Mouse (Mus musculus) liver, embryonic 12.5 days (tissue): ENCODE data around the gene Oas1a. TPM values are rescaled to one million over a fixed set of nuclear protein-coding genes. Genes with fewer than 3 reads are reported as not detected.

Experiments
- ATAC-seq: fragments of 200-750 bp; cut with Nextera tagmentation; 2 replicates; pipeline ENCODE4 v1.8.0; 2017; ENCODE audit warnings: moderate number of reproducible peaks, mild to moderate bottlenecking, moderate library complexity
- H3K27ac ChIP-seq: fragments of 300-500 bp; sonication (generic); 2 replicates; pipeline ENCODE4 v1.5.1; 2016; ENCODE audit warnings: mild to moderate bottlenecking
- H3K27me3 ChIP-seq: fragments of 300-500 bp; sonication (generic); replicated peaks from 2 replicates; pipeline ENCODE4 v1.6.1; 2016; ENCODE audit warnings: mild to moderate bottlenecking, moderate library complexity
- H3K36me3 ChIP-seq: fragments of 300-500 bp; sonication (generic); 2 replicates; pipeline ENCODE4 v1.6.1; 2016; ENCODE audit warnings: mild to moderate bottlenecking, moderate library complexity
- H3K4me1 ChIP-seq: fragments of 300-500 bp; sonication (generic); 2 replicates; pipeline ENCODE4 v1.6.1; 2016
- H3K4me2 ChIP-seq: fragments of 300-500 bp; sonication (generic); 2 replicates; pipeline ENCODE4 v1.6.1; 2016; ENCODE audit warnings: mild to moderate bottlenecking, moderate library complexity
- H3K4me3 ChIP-seq: fragments of 300-500 bp; sonication (generic); 2 replicates; pipeline ENCODE4 v1.5.1; 2016; ENCODE audit warnings: mild to moderate bottlenecking, moderate library complexity
- H3K9ac ChIP-seq: fragments of 300-500 bp; sonication (generic); 2 replicates; pipeline ENCODE4 v1.6.1; 2016; ENCODE audit warnings: mild to moderate bottlenecking, moderate library complexity
- H3K9me3 ChIP-seq: fragments of 300-500 bp; sonication (generic); replicated peaks from 2 replicates; pipeline ENCODE4 v1.6.1; 2016; ENCODE audit warnings: mild to moderate bottlenecking, moderate library complexity
- WGBS: fragments of 180-500 bp; shearing (Covaris S2); methylation state at CpG from one replicate; pipeline ENCODE4 v1.1.7; 2016; ENCODE audit not compliant: insufficient replicate concordance; 5-methylcytosine and 5-hydroxymethylcytosine counted together
- microRNA-seq: library from miRNA; unstranded; fragments of <30 nt; microRNA quantifications from one replicate; pipeline ENCODE4, GENCODE M21; 2017
- polyA plus RNA-seq: library from polyadenylated mRNA; unstranded; fragments of >200 nt; fragmentation: Nextera tagmentation; extraction: Ambion mirVana; gene quantifications from 2 replicates; pipeline ENCODE4 v1.2.1, GENCODE M21; 2016

The Oas1a gene
- polyA plus RNA-seq, 1 experiment from 2014 or later, result 2.2 TPM

DNA sequence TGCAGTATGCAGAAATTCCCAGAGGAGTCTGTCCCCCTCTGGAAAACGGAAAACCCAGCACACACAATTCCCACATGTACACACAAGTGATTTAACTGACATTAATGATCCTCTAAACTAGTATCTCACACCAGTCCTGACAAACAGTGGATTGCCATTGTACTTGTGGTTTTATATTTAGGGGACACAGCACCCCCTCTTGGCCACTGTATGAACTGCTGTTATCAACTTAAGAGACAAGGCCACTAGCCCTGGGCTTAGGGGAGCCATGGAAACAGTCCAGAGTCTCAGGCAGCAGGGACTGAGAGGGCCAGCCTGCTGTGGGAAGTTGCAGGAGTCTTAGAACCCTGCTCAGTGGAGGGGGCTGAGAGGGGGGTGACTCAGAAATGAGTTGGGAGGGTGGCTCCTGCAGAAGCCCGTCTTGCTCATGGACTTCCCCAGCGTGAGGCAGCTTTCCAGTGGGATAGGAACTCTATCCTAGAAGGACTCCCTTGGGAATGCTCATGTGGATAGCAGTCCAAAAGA, 41.9 kb downstream of the Oas1a start:
- Histone ChIP-seq H3K9ac (no peak overlapping the region), H3K9me3 (no peaks in the 10 kb centered on the region), H3K4me3 (no peak overlapping the region), H3K27ac (no peak overlapping the region), H3K4me2 (no peak overlapping the region), H3K27me3 (no peaks in the 10 kb centered on the region; the same call in 1 of the 2 replicates), H3K4me1 (no peaks in the 10 kb centered on the region), H3K36me3 (no peaks in the 10 kb centered on the region)
- ATAC-seq, result no peak
- WGBS, result 55% methylated on average over 3 of the region's 3 CpGs

GRCm38 (mm10) chr5:120861121-120861520, 46.2 kb downstream of the Oas1a start, which contains the start of gene Oas1h:
Oas1h (plus strand) TSS chr5:120861421.
- Histone ChIP-seq H3K9ac (no peak within 1 kb of the TSS), H3K4me1 (no peaks in the 10 kb centered on the region), H3K4me2 (no peak within 1 kb of the TSS), H3K4me3 (no peak within 1 kb of the TSS), H3K36me3 (no peaks in the 10 kb centered on the region), H3K9me3 (no peaks in the 10 kb centered on the region), H3K27ac (no peak within 1 kb of the TSS), H3K27me3 (no peaks in the 10 kb centered on the region)
- WGBS, result 47% methylated on average over 4 of the region's 4 CpGs
- ATAC-seq, result no peak

- WGBS, result 57% methylated on average over 2 of the region's 2 CpGs
- no peaks in the 10 kb centered on the region for H3K27me3 ChIP-seq
- no peaks in the 10 kb centered on the region for H3K4me1 ChIP-seq
- H3K9me3 ChIP-seq, result 0 out of 2 replicates have a peak, but pooled peaks cover under 1% of the 10 kb centered on the region
- no peak overlapping the region for H3K27ac ChIP-seq
- H3K9ac ChIP-seq, result no peak overlapping the region
- no peak overlapping the region for H3K4me2 ChIP-seq
- no peaks in the 10 kb centered on the region for H3K36me3 ChIP-seq
- no peak overlapping the region for H3K4me3 ChIP-seq
- ATAC-seq, result no peak
These were observed 48.1 kb downstream of the Oas1a start for GRCm38 (mm10) chr5:120859241-120859640.

DNA sequence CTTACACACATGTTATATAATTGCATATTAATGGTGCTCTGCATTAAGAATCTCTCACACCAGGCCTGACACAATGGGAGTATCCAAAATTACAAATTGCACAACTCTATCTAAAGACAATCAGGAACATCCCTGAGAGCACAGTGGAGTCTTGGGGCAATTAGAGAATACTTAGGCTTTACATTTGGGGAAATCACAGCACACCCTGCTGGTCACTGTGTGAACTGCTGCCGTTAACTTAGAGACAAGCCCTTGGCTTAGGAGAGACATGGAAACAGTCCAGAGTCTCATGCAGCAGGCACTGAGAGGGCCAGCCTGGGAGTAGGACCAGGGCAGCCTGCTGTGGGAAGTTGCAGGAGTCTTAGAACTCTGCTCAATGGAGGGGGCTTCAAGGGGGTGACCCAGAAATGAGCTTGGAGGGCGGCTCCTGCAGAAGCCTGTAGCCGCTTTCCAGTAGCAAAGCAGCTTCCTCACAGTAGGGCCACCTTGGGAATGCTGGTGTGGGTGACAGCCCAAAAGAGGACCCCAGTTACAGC, 57.7 kb downstream of the Oas1a start:
- Histone ChIP-seq H3K4me3 (no peak overlapping the region), H3K4me2 (no peak overlapping the region), H3K27me3 (no peaks in the 10 kb centered on the region), H3K36me3 (no peaks in the 10 kb centered on the region), H3K27ac (no peak overlapping the region), H3K9ac (no peak overlapping the region), H3K4me1 (no peaks in the 10 kb centered on the region), H3K9me3 (0 out of 2 replicates have a peak, but pooled peaks cover 3% of the 10 kb centered on the region)
- WGBS, result 48% methylated on average over 3 of the region's 3 CpGs
- ATAC-seq, result no peak

- Histone ChIP-seq H3K27ac (no peak within 1 kb of the TSS), H3K4me3 (no peak within 1 kb of the TSS), H3K27me3 (no peaks in the 10 kb centered on the region), H3K36me3 (no peaks in the 10 kb centered on the region), H3K4me1 (no peaks in the 10 kb centered on the region), H3K9ac (no peak within 1 kb of the TSS), H3K4me2 (no peak within 1 kb of the TSS), H3K9me3 (no peaks in the 10 kb centered on the region)
- no peak for ATAC-seq
- WGBS, result 47% methylated on average over 4 of the region's 4 CpGs
These were observed 60.3 kb downstream of the Oas1a start, which contains the start of gene Oas1f for GRCm38 (mm10) chr5:120847067-120847466. Oas1f (plus strand) TSS chr5:120847367.

Small RNA genes lying within 50 kb of the gene (microRNA-seq; reads per million reads assigned to microRNA genes)
- not detected for gene Gm22907

Other genes with a start within 250 kb of the Oas1a start
- 0.37 and 0.67 TPM in 2 replicates for gene Dtx1, start 195.6 kb downstream of the Oas1a start, polyA plus RNA-seq
- gene Oas2, start 157.7 kb downstream of the Oas1a start, polyA plus RNA-seq, result 0.26 and 0.37 TPM in 2 replicates
- gene Oas3, start 129.9 kb downstream of the Oas1a start, polyA plus RNA-seq, result 0.05 and 0.07 TPM in 2 replicates
- gene Oas1e, start 112.0 kb downstream of the Oas1a start, polyA plus RNA-seq, result not detected in 2 replicates
- gene Oas1c, start 95.0 kb downstream of the Oas1a start, polyA plus RNA-seq, result 0.20 and 0.24 TPM in 2 replicates
- not detected in 2 replicates for gene Oas1f, start 60.2 kb downstream of the Oas1a start, polyA plus RNA-seq
- gene Oas1h, start 46.1 kb downstream of the Oas1a start, polyA plus RNA-seq, result not detected in 2 replicates
- gene Oas1g, start 19.9 kb downstream of the Oas1a start, polyA plus RNA-seq, result 0.15 and 0.23 TPM in 2 replicates
- gene Oas1d, start 7.0 kb upstream of the Oas1a start, polyA plus RNA-seq, result not detected in 2 replicates
- gene Rph3a, start 102.6 kb upstream of the Oas1a start, polyA plus RNA-seq, result not detected in 2 replicates